Mouse (Mus musculus) Muller cell, postnatal 12 days (primary cell): ENCODE measurements around the gene Myocos.

ENCODE experiments used
- DNase-seq: peaks from one replicate; pipeline ENCODE4 v3.0.0-alpha.2; 2015; ENCODE audit errors: inconsistent ontology term

Myocos gene

DNA sequence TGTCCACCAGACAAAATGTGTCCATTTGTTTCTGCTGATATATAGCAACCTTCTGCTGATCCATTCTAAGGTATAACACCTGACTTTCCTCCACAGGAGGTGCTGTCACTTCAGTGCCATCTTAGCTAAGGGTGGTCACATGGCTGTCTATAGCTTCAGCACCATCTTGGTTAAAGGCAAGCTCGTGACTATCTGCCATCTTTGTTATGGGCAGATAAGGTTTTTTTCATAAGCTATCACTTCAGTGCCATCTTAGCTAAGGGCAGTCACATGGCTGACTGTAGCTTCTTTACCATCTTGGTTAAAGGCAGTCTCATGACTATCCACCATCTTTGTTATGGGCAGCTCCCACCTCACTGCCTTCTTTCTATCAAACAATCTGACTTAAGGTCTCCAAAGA is 42.5 kb downstream of the Myocos start:
- DNase-seq: no peak

DNA sequence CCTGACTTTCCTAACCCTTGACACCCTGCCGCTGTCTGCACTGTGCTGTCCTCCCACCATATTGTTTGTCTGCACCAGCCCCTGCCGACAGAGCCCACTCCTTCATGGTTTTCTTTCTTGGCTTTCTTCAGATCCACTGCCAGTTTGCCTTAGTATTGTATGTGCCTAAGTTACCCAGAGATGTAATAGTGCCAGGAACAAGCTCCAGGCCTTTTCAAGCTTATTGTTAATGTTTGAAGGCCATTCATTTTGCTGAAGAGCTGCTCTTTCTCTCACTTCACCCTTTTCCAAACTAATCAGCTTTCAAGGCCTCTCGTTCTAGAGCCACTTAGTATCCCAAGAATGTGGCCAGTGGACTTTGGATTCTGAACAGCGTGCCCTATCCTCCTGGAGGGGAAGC is 46.8 kb downstream of the Myocos start:
- DNase-seq: no peak

GRCm38 (mm10) chr1:162609633-162610250 is 48.3 kb downstream of the Myocos start:
- no peak for DNase-seq

DNA sequence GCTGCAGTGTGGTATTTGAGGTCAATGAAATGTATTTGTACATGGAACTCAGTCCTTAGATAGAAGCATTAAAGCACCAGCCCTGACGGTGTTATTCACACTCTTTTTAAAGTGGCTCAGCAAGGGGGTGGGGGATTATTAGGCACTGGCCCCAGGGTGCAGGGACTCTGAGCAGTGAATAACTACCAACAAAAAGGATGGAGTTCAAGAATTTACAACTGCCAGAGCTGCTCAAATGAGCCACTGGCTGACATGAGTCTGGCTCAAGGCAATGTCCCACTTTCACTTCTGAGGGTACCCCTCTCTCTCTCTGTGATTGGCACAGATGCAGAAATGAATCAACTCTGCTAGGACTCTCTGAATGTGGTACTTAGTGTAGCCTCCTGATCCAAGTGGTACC is 49.9 kb downstream of the Myocos start:
- DNase-seq: peak; percentile 16

GRCm38 (mm10) chr1:162601288-162601687 is 56.7 kb downstream of the Myocos start:
- no peak for DNase-seq

DNA sequence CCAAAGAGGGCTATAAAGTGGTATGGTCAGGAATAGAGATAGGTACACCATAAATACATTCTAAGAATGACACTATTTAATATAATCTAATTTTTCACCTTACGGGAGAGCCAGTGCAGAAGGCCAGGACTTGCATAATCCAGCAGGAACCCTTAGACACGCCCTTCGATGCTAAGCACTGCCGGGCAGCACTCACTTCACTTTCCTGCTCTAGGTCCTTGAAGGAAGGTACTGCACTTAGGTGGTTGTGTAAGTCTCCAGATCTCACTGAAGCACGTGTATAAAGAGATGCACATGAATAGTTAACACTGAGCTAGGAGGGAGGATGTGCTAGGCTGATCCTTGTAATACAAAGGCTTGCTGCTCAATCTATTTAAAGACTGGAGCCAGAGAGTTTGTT is 58.4 kb downstream of the Myocos start:
- DNase-seq: no peak

DNA sequence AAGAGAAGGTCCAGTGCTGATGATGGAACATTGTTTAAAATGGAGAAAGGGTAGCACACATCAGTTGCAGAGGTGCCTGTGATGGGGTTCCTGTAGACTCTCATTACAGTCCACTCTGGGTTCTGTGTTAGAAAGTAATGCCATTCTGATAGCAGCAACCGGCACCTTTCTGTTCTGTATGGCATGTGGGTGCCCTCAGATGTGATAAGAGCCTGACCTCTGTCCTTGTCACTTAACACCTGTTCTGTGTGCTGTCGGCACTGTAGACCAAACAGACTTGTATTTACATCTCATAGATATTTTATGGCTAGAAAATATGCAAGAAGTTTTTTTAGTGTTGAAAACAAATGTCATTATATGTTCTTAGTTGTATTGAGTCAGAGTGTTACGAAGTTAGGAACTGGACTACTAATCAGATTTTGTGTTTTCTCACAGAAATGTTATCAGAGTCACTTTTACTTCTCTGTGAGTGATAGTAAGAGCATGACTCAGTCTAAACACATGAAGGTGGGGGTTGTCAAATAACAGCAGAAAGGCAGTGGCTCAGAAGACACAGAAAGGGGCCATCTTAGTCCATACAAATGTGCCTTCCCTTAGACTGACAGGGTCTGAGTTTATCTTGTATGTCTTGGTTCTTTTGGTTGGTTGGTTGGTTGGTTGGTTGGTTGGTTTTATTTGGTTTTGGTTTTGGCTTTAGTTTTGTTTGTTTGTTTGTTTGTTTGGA is 60.5 kb downstream of the Myocos start:
- no peak for DNase-seq
